Mouse (Mus musculus) thymus, adult 2 months (tissue): ENCODE data around the gene Ankrd34b.

Experiments
- CTCF ChIP-seq: fragments of 200-500 bp; IDR thresholded peaks from 2 replicates; pipeline ENCODE4 v1.5.1; 2012; ENCODE audit warnings: mild to moderate bottlenecking, control low read depth, low read length, moderate library complexity, borderline replicate concordance; ENCODE audit not compliant: control insufficient read depth, poor library complexity, insufficient read depth; ENCODE audit errors: extremely low read depth
- POLR2A ChIP-seq: fragments of 200-500 bp; IDR thresholded peaks from 2 replicates; pipeline ENCODE4 v1.6.1; 2012; ENCODE audit warnings: mild to moderate bottlenecking, low read length, control low read depth, moderate library complexity; ENCODE audit not compliant: control insufficient read depth, poor library complexity, insufficient read depth; ENCODE audit errors: extremely low read depth

- TF ChIP-seq CTCF (no peak), POLR2A (no peak)
Observed at GRCm38 (mm10) chr13:92440286-92440685, 14.6 kb downstream of the Ankrd34b start.
